Mouse (Mus musculus): ENCODE measurements around the gene Fxr1.
"Not testable (repeated sequence)": the region's sequence is repeated elsewhere in the genome, so short reads cannot be mapped to it uniquely, and the experiment has no call there.

Gene Fxr1

DNA sequence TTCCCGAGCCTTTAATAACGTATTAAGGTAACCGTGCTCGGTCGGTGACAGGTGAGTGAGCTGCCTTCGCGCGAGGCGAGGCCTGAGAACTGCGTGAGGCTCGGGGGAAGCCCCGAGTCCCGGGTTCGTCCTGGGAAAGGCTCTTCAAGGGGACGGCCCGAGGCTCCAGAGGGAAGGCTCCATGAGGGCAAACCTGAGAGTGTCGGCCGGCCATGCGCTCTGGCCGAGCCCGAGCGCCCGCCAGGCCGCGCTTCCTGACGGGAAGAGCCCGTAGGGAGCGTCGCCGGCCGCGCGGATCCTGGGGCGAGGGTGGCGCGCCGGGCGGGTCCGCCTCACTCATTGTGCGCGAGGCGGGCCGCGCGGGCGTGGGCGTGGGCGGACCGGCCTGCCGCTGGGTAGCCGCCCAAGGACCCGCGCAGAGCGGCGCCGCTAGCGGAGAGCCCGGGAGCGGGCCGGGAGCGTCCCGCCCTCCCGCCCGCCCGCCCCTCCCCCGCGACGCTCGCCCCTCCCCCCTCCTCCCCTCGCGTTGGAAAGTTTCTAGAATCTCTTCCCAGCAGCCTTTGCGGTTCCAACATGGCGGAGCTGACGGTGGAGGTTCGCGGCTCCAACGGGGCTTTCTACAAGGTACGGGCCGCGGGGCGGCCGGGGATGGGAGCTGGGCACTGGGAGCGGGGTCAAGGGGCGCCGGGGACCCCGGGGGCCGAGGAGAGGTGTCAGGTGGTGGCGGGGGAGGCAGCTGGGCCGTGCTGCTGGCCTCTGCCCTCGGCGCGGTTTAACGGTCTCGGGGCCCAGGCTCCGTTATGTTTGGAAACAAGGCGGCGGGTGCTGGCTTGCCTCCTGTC, at the start of gene Fxr1:
TSS of gene Fxr1 (plus strand) at position 404 of the 842 bp plus-strand sequence.
- DNase-seq (ENCODE audit: low read depth, low spot score), result peak; percentile 76

DNA sequence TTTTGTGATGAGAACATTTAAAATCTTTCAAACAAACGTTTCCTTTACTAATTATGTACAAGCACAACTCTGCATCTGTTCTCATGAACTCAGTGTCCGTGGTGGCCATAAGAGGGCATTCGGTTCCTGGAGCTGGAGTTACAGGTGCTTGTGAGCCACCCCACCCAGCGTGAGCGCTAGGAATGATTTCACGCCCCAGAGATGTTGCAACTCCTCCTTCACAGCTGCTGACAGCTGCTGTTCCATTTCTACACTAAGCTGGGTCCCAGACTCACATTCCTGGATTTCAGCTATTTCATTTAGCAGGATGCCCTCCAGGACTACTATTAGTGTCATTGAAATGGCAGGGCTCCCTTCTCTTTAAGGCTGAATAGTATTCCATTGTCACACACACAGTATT, 40.3 kb upstream of the Fxr1 start:
- no peak for DNase-seq (ENCODE audit: low read depth, low spot score)

DNA sequence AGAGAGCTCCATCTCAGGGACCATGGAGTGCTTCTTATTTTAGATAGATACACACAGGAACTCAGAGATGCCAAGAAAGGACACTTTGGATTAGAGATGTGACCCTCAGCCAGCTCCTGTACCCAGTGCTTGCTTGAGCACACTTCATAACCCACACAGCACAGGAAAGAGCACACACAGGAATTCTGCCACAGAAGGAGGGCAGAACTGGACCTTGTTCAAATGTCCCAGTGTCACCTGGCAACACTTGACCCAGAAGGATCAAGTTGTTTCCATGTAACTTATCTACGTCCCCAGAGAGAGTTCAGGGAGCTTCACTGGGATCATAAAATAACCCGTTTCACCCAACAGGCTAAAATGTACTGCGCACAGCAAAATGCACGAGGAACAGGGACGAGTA, 37.0 kb upstream of the Fxr1 start:
- DNase-seq (ENCODE audit: low read depth, low spot score), result no peak

DNA sequence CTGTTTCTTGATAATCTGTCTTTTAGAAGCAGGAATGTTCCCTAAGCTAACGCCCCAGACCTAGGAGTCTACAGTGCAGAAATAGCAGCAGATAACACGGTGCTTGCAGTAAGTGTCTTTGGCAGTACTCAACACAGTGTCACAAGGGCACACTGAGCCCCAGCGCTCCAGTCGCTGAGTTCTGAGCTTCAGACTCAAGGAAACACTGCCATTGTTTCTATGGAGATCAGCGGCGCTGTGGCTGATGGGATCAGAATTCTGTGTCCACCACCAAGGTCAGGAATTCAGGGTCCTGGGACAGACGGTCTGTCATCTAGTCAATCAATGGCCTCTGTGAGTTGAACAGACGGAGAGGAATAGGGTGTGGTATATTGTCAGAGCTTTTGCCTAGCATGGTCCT, 30.4 kb upstream of the Fxr1 start:
- no peak for DNase-seq (ENCODE audit: low read depth, low spot score)

DNA sequence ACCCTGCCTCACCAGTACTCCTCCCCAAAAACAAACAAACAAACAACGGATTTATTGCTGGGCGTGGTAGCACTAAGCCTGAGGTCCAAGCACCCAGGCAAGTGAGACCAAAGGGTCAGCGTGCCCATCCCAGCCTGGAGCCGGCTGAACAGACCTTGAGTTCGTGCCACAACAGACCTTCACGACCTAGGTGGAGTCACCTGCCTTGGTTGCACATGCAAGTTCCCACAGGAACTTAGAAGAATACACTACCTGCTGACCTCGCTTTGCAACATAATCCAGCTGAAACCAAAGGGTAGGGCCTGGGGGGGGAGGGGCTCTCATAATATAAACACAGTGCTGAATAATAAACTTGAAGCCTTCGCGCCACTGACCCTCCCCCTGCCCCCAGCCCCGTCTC, 29.3 kb upstream of the Fxr1 start:
- no peak for DNase-seq (ENCODE audit: low read depth, low spot score)

DNA sequence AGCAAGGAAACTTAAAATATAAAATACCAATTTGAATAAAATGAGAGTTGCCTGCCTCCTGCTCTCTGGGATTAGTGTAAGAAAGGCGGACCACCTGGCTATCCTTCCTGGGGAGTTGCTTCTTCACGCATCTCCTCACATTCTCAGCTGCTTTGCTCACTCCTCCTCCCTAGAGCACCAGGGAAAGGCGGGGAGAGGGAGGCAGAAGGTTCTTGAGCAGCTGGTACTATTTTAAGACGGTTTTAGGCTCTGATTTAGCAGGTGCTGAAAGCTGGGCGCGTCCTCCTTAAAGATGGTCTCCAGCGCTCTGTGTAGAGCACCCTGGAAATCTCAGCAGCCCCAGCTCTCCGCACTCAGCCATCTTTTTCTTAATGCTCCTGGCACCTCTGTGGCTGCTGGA, 28.8 kb upstream of the Fxr1 start:
- DNase-seq (ENCODE audit: low read depth, low spot score), result no peak

DNA sequence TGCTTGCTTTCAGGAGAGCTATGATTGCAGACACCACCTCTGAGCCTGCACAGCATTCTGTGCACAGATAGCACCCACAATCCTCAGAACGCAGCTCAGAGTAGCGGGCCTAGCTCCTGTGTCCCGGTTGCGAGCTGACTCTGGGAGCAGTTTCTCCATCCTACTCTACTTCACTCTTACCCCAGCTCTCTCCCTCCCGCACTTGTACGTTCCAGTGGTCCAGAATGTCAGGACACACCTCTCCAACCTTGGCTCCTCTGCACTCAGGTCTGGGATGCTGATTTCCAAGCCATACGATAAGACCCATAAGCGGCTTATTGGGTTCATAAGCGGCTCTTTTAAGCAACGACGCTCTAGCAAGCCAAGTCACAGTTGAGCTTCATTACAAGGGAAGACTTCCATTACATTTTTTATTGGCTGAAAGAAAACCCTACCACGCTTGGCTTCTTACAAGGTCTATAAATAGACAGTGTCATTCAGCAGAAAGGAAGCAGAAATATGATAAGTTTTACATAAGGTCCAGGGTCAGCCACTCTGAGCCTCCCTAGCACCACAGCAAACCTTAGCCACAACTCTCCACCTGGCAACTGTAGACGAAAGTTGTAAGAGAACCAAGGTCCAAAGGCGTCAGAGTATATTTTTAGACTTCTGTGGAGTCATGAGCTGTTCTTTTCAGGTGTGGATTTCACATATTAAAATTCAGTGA, 26.2 kb upstream of the Fxr1 start:
- DNase-seq (ENCODE audit: low read depth, low spot score), result no peak

DNA sequence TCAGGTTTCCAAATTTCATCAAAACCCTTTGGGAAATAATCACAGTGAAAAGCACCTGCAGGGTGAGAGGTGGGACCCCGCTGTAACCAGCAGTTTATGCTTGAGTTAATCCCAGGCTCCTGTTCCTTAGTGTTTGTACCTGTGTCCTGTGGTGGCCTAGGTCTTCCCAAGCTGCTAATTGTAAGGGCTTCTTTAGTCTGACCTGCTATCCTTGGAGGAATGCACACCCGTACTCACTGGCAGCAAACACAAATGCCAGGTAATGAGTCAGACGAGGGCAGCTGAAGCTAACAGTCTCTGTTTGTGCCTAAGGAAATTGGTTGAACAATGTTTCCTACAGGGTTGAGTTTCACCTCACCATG, 25.6 kb upstream of the Fxr1 start:
- DNase-seq (ENCODE audit: low read depth, low spot score), result no peak

DNA sequence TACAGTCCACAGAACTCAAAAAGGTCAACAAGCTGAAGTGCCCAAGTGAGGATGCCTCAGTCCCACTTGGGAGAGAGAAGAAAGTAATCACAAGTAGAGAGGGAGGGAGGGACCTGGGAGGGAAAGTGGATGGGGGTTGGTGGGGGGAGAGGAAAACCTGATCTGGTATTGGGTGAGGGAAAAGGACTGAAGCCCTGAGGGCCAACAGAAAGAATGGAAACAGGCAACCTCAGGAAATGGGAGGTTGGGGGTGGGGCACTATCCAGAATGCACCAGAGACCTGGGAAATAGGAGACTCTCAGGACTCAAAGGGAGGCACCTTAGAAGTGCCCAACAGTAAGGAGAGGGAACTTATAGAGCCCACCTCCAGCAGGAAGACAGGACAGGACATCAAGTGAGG, 18.1 kb upstream of the Fxr1 start:
- not testable (repeated sequence) for DNase-seq (ENCODE audit: low read depth, low spot score)

DNA sequence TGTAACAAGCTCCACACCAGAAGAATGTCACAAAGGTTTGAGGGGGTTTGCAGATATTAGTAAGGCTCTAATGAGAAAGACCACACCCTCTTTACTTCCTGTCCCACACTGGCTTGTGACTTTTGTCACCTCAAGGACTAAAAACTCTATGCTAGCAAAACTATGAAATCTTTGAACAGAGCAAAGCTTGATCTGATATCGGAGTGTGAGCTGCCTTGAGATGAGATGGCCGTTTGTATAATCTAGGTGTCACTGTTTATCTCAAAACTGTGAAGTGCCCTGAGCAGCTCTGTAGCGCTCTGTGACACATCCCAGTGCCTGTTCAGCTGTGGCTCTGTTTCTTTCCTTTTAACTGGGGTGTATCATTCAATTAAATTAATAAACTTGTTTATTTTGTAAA, 15.9 kb upstream of the Fxr1 start:
- DNase-seq (ENCODE audit: low read depth, low spot score), result no peak

DNA sequence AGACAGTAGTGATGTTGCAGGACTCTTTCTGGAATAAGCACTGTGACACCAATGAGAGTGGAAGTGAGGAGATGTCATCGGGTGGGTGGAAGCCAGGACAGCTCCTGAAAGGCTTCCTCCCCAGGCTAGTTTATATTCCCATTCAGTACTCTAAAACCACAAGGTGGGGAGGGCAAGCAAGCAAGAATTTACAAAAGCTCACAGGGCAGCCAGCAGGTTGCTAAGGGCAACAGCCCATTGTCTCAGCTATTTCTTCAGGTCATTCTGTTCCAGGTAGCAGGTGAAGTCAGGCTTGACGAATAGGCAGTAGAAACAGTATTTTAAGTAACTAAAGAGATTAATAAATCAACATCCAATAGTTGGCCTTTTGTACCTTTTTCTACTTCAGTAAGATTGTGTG, 13.4 kb upstream of the Fxr1 start:
- no peak for DNase-seq (ENCODE audit: low read depth, low spot score)

DNA sequence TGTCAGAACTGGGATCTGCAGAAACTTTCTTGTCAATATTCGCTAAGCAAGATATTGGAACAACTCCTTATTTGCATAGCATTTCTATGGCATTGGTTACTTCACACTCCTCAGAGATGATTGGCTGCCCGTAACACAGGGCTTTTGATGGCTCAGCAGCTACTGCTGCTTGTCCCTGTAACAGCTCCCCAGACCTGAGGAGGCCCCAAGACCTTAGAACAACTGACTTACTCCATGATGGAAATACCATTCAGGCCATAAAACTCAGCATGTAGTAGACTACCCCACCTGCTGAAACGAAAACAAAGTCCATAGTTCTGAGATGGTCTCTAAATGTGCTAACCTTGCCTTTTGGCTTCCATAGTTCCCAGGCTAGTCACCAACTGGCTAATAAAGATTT, 12.9 kb upstream of the Fxr1 start:
- DNase-seq (ENCODE audit: low read depth, low spot score), result no peak

DNA sequence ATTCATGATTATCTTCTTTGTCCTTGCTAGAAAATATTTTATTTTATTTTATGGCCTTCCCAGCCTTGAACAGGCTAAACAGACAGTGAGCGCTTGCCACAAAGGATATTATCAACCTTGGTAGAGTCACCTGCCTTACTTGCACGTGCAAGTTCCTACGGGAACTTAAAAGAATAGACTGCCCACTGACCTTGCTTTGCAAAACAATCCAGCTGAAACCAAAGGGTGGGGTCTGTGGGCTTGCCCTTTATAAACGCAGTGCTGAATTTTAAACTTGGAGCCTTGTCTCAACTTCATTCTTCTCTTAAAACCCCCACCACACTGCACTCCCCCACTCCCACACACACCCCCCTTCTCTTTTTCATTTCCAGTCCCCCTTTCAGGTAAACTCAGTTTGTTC, 12.1 kb upstream of the Fxr1 start:
- no peak for DNase-seq (ENCODE audit: low read depth, low spot score)

DNA sequence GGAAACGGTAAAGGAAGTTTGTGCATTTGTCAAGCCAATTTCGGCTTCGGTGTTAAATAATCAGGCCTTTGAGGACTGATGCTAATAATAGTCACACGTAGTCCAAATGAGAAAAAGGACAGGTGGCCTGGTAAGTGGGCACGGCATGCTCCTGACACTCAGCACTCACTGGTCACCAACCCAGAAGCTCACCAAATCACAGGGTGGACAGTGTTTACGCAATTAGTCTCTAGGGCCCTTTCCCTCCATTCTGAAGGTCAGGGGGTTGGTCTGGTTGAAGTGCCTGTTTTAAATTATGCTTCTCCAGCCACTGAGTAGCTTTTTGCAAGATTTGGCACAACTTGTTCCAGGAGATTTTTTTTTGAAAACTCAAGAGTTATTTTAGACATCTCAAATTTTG, 11.6 kb upstream of the Fxr1 start:
- DNase-seq (ENCODE audit: low read depth, low spot score), result peak; percentile 23

DNA sequence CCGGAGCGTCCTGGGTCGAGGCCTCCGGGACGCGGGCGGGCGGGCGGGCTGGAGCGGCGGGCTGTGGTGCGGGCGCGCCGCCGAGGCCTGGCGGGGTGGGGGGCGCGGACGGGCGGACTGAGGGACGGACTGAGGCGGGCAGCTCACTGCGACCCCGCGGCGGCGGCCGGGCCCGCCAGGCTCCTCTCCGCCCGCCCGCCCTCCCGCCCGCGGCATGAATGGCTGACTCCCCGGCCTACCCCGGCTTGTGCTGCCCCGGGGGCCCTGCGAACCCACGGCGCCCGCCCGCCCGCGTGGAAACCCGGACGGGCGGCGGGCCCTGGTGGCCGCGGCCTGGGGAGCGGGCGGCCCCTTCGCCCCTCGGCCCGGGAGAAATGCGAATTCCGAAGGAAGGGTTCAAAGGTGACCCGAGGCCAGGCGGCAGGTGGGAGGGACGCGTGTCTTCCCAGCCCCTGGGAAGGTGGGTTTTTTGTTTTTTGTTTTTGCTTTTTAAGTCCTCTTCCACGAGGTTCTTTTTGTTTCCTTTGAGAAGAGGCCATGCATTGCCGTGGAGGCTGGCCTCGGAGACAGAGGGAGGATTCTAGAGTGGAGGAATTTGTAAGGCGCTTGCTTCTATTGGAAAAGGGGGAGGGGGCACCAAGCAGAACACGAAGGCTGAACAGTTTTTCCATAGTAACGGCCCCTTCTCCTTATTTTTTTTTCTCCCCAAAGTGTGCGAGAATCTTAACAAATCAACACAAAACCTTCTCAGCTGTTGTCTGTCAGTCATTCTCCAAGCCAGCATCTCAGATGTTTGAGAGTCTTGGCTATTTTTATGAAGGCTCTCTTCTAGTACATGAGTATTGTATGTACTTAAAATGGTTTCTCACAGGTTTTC, 877 bp downstream of the Fxr1 start:
- peak; percentile 25 for DNase-seq (ENCODE audit: low read depth, low spot score)

DNA sequence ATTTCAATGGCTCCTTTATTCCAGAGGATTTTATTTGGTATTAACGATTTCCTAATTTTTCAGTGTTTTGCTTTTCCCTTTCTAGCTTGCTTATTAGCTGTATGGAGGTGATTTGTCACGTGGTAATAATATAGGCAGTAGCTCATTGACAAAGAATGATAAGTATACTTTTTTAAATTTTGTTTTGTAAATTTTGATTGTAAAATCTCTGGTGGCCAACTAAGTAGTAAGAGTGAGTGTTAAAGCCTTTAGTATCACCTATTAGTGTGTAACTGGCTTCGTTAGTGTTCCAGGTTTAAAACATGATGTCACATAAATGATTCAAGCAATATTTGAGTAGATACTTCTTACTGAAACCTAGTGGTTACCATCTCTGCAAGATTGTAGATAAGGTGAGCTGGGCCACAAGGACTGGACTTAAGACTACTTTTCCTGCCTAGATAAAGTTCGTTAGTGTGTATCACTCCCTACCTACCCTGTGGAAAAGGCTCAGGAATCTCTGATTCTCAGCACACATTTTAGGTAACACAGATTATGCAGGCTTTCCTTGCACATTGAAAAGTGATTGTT, 1.6 kb downstream of the Fxr1 start:
- DNase-seq (ENCODE audit: low read depth, low spot score), result no peak

DNA sequence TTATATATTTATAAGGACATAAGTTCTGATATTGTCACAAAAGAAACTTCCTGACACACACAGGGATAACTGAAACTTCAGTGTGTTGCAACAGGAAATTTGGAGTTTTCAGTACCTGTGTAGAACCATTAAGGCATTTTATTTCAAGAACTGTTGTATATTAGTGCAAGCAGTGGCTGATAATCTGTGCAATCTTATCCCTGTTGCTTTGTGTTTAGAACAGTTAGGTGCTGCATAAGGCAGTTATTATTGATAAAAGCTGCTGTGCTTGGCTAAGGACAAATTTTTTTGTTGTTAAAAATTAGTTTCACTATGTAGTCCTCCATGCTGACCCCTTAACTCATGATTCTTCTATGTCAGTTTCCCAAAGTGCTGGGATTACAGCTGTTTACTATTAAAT, 9.2 kb downstream of the Fxr1 start:
- DNase-seq (ENCODE audit: low read depth, low spot score), result no peak

DNA sequence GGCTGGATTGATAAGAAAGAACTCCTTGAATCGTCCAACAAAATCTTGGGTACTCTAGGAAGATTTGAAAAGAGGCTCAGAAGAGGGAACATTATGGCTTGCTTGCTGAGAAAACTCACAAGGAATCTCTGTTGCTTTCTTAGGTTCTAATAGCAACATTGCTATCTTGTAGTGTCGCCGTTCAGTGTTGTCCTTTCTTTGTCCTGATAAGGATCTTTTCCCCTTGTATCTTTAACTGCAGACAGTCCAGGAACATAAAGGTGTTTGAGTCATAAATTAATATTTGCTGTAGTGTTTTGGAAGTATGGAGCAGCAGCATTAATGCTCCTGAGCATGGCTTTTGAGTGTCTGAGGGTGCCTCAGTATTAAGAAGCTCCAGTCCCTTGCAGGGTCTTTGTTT, 10.9 kb downstream of the Fxr1 start:
- DNase-seq (ENCODE audit: low read depth, low spot score), result no peak

DNA sequence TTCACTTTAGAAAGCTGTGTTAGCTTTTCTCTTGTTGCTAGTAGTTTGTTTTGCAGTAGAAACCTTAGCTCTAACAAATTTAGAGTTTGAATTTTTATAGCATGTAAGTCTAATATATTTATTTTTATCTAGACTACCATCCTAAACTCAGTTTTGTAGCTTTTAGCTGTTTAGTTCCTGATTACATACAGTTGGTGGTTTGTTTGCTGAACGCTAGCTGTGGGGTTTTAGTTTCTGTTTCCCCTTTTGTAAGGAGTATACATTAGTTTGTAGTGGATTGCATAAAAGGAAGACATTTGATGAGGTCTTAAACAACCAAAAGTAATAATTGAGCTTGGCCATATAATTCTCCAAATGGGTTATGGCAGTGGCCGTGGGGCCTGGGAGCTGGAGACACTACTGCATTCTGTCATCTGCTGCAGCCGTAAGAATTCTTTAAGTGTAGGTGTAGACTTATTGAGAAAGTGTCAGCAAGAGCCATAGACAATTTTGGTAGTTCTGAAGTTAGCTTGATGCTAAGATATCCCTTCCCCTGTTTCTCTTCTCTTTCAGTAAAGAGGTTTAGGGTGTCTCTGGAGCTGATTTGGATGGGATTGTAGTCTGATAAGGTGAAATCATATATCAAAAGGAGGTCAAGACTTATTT, 14.1 kb downstream of the Fxr1 start:
- DNase-seq (ENCODE audit: low read depth, low spot score), result no peak

DNA sequence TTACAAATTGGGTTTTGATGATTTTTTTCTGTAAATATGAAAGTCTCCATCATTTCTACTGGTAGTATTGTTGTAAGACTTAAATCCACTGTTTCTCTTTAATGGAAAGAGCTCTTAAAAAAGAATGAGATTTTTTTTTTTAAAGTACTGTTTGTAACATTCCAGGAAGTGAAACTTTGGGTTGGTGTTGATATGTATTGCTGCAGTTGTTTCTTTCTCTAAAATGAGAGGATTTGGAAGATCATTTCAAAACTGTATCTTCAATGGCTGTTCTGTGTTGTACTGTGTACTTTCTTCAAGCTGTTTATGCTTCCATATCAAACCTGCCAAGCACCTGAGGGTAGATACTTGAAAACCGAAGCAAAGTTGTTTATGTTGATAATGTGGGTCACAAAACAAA, 15.1 kb downstream of the Fxr1 start:
- no peak for DNase-seq (ENCODE audit: low read depth, low spot score)

DNA sequence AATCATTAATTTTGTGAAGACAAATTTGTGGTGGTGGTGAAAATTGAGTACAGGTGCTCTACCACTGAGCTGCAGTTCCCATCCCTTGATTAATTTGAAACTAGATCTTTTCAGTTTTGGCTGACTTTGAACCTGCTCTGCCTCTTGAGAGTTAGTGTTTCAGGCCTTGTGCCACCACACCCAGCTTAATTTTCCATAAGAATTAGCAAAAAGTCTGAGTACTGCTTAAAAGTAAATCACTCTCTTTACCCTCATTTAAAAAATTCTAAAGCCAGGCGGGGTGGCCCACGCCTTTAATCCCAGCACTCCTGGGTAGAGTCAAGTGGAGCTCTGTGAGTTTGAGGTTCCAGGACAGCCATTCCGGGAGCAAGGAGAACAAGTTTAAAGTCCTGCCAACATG, 16.0 kb downstream of the Fxr1 start:
- no peak for DNase-seq (ENCODE audit: low read depth, low spot score)

DNA sequence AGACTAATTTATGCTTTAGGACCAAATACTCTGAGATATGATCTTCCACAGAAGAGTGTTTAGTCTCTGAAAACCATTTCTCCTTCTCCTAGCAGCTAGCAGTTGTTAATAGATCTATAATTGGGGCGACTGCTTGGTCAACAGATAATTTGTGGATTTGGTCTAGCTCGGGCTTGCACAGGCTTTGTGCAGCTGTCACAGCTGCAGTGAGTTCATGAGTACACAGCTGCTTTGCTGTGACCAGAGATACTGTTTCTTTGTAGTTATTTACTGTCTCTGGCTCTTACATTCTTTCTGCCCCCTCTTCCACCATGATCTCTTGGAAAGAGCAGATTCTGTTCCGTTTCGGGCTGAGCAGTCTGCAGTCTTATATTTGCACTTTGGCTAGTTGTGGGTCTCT, 22.2 kb downstream of the Fxr1 start:
- no peak for DNase-seq (ENCODE audit: low read depth, low spot score)

Measured in forelimb bud, embryonic 11.5 days (tissue).